Mouse (Mus musculus) telencephalon, adult 2 months (tissue): ENCODE data around the gene Ddc.
A peak's percentile ranks its signal among the peaks of the same experiment; 100 is the strongest.

Source experiments
- DNase-seq: peaks from one replicate; pipeline ENCODE4 v3.0.0-alpha.2; 2011; ENCODE audit warnings: low read depth, low spot score

Gene Ddc

DNA sequence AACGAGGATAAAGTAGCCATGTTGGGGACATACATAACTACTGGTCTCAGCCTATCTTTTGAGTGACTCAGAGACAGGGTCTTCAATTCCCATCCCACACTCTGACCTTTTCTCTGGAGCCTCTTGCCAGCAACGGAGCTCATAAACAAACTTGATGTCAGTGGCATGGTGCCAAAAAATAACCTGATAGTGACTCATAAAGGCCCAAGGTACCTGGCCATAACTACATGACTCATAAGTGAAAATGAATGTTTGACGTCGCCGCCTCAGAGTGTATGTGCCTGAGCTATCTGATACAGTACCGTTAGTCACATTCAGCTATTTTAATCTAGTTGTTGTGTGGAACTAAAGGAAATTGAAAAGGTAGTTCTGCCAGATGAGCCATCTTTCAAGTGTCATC lies 72.3 kb downstream of the Ddc start:
- no peak for DNase-seq

DNA sequence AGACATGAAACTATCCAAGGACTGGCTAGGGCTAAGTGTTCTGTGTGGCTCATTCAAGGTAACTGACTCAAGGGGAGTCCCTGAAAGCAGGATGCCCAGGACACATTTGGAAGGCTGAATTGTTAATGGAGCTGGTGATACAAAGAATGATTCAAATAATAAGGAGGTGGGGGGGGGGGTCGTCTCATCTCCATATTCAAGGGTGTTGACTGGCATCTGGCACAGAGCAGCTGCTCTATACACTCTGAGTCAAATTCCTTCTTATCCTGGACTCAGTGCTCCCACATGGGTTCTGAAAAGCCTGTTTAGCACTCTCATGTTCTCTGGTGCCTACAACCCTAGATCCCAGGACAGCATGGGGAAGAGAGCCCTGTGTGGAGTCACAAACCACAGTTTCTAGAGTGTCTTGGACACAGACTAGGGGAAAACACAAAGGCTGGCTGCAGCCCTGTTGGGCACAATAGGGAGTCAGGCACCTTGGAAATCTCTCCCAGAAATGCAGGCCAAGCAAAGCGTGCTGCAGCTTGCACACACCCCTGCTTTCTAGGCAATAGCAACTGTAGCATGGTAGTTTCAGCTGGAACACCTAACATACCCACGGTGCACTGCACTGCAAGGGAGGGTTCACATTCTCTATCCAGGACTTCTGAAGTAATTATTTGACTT lies 72.8 kb downstream of the Ddc start:
- no peak for DNase-seq

DNA sequence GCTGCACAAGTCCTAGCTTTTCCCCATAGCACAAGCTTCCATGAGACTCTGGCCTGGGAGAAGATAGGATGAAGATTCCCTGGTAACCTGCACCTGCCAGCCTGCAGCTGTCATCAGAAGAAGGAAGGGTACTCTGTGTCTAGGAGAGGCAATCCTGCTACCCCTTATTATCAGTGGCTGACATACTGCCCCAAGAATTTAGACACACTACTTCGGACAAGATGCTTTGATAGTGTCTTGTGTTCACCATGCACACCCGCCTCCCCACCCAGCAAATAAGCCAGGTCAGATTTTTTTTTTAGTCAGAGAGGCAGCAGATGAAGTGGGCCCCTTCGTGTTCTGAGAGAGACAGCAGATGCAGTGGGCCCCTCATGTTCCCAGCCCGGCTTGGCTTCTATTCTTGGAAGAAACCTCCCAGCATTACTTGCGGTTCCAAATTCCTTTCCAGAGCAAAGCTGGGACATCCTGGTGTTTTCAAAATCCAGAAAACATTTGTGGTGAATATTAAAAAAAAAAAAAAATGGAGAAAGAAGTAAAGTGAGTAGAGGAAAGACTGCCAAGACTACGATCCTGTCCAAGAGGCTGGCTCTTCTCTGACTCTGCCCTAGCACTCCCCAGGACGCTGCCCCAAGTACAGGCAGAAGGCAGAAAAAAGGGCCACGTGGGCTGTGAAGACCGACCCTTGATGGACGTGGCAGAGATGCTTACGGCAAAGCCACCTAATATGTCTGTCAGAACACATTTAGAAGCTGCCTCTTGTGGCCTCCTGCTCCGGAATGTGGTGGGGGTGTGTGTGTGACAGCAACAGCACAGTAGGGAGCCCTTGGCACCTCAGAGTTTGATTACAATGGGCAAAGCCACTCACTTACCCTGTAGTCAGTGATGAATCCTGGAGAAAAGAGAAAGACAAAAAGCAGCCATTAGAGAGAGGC lies 73.7 kb downstream of the Ddc start:
- no peak for DNase-seq

DNA sequence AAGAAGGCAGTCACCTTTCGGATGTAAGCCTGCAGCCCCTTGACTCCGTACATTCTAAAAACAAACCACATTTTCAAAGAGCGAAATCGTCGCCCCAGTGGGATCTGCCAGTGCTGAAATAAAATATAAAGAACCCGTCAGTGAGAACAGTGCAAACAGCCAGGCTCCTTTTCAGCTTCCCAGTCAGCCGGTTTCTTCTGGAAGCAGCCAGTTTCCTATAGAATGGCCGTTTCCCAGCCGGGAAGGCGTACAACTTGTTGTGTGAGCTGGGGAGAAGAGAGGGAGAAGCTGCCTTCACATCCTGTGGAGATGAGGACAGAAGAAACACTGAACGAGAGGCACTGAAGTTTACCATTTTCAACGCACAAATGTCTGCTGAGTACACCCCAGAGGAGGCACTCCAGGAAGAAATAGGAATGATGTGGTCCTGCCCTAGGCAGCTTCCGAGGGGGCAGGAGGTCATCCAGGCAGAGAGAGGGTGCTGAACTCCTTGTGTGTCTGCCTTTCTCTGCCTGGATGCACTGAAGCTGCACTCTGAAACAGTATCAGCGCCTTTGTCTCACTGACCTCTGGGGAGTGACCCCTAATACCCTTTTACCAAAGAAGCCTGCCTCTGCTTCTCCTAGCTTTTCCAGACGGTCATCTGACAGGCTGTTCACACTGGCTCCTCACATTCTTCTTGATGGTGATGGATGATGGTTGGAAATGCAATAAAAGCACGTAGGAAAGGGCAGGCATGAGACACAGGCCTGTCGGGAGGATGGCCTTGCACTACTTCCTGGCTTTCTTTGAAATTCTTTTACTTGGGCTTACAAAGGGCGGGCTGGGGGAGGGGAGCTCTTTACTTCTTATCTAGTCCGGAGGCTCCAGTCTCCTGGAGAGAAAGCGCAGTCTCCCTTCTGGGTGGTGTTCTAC lies 75.5 kb downstream of the Ddc start:
- DNase-seq = no peak

DNA sequence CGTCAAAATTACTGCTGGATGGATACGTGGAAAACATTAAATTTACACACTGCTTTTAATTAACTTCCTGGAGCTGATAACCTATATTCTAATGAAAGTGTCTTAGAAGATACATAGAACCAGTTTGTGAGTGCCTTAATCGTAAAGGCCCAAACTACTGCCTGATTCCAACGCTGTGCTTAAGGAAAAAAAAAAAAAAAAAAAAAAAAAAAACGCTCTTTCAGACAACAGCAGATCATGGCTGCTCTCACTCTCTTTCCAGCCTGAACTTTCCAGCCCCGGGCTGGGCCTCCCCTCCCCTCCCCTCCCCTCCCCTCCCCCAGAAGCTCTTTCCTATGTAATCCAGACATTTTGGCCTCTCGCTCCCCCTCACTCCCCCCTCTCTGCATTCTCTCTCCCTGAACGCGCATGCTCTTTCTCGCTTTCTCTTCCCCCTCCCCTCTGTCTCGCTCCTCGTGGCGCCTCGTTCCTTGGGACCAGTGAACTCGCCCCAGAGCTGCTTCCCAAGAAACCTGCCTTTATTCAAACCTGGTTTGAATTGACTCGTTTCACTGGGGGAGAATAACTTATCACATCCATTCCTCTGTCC lies 76.5 kb downstream of the Ddc start:
- DNase-seq = no peak

DNA sequence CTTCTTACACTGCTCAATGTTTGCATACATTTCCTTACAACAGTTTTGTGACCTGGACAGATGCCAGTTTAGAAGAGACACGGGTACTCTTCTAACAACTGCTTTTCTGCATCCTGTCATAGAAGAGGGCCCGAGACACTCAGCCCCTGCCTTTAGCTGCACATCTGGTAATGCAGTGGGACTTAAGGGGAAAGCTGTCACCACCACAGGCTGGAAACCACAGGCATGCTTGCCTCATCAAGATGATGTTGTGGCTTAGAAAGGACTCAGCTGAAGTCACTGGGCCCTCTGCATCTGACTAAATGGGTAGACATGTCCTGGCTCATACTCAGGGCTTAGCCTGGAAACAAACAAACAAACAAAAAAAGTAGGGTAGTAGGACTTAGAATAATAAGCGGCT lies 77.2 kb downstream of the Ddc start:
- no peak for DNase-seq

DNA sequence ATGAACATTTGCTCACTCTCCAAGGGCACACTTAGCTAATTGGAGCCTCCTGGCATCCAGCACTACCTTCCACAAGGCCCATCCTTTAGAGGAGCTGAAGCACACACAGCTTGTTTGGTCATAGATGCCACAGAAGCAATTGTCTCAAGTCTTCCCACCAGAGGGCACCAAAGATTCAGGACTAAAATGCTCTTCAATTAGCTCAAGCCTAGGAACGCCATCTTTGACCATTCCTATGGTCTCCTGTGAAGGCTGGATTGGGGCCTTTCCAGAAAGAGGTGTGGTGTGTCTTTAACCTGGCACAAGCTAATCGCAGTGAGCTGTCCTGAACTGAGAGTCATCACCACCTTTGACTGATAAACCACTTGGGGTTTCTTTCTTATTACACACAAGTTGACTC lies 77.7 kb downstream of the Ddc start:
- DNase-seq = peak; percentile 85

DNA sequence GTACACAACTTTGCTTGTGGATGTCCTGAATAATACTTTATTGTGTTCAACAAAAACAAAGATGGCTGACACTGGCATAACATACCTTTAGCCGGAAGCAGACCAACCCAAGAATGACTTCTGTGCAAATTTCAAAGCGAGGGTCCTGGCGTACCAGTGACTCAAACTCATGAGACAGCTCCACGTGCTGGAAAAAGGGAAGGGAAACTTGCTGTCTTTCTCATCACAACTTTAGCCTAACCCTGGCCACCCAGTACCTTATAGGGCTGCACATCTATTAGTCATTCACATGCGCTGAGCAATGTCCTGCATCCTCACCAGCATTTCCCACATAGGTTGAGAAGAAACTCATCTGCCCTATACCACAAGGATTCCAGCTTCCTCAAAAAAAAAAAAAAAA lies 78.7 kb downstream of the Ddc start:
- no peak for DNase-seq

DNA sequence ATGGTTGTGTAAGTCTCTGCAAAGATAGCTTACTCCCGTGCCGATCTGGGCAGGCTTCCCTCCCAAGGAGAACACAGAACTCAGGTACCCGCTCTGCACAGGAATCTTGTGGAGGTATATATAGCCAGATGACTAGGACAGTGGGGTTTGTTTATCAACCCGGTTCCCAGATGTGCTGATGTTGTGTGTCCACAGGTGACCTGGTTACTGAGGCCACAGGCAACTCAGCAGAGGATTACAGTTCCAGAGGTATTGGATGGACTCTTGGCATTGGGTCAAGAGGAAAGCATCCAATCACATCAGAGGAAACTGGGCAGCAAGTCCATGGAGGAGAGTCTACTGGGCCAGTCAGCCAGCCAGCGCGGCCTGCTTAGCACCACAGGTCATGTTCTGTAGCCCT lies 79.1 kb downstream of the Ddc start:
- no peak for DNase-seq

DNA sequence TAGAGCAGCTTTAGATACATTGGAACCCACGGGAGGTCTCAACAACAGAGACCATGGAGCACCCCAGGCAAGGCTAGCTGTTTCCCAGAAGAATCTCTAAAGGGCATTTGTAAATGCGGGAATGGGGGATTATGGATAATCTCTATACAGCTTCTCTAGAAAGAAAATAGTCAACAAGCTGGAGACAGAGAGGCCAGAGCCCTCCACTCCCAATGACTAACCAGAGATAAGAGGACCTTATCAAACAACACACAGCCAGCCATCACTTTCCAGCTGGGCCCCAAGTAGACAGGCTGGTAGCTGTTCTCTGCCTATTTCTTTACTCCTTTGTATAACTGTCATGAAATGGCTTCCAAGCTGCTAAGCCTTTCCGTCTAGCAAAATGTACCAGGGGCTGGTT lies 82.2 kb downstream of the Ddc start:
- no peak for DNase-seq

DNA sequence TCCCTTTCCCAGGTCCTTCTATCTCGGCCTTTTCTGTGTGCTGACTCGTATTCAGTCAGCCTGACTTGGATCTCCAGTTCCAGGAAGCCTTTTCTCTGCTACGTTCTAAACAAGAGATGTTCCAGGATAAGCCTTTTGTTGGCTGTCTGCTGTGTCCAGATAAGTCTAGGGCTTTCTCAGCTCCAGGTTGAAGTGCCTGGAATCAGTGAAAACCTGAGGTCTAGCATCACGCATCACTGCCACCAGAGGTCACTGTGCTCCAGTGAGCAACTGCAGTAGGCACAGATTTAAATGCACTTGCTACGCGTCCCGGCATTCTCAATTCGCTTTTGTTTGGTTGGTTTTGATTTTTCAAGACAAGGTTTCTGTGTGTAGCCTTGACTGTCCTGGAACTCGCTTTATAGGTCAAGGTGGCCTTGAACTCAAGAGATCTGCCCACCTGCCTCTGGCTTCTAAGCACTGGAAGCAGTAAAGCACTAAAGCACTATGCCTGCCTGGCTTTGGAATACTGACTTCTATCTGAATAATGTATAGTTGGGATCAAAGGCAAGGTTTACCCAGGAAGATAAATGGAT lies 86.0 kb downstream of the Ddc start:
- DNase-seq = peak; percentile 53

DNA sequence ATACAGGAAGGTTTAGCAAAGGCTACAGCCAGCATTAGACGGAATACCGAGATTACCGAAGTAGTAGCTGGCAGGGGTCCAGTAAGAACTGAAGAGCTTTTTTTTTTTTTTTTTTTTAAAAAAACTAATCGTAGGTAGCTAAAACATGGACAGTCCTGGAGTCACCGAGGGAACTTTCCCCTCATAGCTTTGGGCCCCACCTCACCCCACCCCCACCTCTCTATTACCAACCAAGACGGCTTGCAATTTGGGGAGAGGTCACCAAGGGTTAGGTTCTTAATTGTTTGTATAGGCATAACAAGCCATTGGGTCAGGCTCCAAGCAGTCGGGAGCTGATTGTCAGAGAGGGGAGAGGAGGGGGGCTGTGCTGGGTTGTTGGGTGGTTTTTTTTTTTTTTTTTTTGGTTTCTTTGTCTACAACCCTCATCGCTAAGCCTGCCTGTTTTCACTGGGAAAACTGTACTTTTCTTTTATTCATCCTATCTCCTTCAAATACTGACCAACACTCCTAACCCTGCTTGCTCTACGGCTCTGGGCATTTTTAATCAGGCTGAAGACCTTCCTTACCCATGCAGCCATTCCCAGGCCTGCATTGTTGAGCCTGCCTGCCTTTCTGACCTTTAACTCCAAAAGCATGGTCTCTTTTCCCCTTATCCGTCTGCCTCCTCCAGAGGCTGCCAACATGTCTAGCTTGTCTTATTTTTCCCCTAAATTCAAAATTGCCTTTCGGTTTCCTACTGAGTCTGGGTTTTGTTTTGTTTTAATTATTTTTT lies 88.4 kb downstream of the Ddc start:
- no peak for DNase-seq

DNA sequence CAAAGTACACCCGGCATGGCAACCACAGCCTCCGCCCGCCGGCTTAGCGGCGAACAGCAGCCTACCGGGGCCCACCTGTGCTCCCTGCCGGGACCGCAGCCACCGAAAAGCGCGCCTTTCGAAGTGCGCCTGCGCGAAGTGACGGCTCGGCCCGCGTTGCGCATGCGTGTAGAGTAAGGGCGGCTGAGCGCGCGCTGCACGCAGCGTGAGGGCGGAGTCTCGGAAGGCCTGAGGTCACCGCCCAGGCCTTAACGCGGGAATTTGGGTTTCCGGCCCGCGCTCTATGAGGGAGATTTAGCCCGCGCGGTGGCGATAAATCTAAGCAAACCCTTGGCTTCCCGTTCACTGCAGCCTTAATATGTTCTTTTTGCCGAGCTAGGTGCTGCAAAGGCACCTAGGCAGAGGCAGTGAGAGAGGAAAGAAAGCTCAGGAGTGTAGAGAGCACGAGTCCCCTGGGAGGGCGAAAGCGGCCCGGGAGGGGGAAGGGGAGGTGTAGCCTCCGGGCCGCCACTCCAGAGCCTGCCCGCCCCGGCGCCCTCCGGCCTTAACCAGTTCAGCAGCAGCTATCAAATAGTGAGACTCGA lies 89.0 kb downstream of the Ddc start, which contains the start of gene Fignl1:
Gene Fignl1 (minus strand): TSS at position 143 of the 584 bp plus-strand sequence.
- DNase-seq = peak; percentile 71

DNA sequence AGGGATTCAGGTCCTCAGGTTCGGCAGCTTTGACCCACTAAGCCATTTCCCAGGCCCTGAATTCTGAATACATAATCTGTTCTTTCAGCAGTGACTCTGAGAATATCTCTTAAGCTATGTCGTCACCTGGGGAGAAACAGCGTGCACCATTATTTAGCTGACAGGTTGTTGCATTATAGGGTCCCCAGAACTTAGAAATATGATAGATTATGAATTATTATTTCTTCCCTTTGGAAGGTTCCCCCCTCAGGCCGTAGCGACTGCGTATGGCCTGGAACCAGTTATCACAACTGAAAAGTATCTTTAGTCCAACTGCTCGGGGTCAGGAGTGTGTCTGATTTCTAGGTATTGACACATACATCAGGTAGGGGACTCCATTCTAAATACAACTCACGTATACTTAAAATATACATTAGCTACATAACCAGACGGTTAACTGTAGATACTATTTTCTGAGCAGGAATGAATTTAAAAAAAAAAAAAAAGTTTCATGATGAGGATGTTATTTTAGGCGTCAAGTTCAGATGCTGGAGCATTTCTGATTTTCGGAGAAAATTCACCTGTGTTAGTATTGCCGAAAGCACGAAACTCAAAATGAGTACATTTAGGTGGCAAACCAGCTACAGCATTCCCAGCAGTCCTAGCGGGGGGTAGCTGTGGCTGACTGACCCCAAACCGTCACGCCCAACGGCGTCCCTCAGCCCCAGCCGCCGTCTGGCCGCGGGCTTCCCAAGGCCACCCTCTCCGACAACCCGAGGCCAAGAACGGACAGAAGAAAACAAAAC lies 89.7 kb downstream of the Ddc start:
- DNase-seq = no peak

DNA sequence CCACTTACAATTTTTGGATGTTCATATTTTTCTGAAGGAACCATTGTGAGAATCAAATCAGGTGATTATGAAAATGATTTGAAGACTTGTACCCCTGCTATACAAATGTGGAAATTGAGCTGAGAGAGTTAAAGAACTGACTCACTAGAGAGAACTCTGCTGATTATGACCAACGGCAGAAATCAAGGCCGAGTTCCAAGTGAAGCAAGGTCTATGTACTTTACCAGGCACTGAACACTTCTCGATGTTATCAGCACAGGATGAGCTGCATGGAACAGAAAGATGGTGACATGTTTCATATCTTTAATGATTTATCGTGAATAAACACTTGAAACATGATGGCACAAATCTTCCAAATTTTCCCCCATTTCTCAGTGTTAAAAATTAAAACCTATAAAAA lies 92.0 kb downstream of the Ddc start:
- DNase-seq = no peak

DNA sequence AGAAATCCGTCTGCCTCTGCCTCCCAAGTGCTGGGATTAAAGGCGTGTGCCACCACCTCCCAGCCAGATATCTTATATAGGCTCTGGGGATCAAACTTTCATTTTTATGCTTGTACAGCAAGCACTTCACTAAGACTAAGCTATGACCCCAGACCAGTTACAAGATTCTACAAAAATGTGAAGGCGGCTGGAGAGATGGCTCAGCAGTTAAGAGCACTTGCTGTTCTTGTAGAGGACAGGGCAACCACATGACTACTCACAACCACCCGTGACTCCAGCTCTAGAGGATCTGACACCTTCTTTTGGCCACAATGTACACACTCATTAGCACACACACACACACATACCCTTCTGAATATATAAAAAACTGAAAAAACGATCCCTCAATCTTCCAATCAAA lies 93.5 kb downstream of the Ddc start:
- DNase-seq = no peak

DNA sequence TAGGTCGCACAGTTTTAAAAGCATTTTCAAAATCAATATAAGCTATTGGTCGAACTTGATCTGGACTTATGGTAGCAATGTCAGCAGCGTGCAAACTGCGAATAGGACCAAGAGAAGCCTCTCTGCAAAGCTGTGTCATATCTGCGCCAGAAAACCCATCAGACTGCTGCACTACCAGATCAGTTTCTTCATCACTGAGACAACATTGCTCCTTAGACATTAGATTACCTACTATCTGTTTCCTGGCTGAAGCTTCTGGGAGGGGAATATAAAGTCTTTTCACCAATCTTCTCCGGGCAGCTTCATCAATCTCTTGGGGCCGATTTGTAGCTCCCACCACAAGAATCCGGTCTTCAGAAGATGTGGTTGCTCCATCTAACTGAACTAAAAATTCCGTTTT lies 96.9 kb downstream of the Ddc start:
- no peak for DNase-seq

DNA sequence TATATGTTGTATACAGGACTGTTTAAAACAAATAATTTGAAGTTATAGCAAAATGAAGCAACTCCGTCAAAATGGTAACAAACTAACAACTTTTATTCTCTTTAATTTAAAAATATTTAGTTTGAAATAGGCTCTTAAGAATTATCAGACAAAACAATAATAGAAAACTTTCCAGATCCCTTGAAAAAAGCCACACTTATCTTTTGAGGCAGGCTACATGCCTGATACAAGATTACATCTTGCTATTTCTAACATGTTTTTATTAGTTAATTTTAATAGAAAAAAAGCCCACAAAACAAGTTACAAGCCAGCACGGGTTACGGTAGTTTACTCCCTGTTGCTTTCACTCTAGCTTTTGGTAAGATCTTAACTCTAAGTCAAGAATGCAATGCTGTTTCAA lies 97.6 kb downstream of the Ddc start:
- DNase-seq = no peak

DNA sequence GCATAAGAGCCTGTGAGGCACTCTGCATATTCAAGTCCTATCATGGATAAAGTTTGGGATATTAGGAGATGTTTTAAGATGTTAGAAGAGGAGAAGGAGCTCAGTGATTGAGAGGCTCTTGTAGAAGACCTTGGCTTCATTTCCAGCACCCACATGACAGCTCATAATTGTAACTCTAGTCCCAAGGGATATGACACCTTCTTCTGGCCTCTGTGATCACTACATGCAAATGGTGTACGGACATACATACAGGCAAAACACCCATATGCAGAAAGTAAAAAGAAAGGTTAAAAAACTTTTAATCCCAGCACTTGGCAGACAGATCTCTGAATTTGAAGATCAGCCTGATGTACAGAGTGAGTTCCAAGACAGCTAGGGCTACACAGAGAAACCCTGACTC lies 99.3 kb downstream of the Ddc start:
- no peak for DNase-seq
